Mouse (Mus musculus): ENCODE data around the gene Cox17.

DNA sequence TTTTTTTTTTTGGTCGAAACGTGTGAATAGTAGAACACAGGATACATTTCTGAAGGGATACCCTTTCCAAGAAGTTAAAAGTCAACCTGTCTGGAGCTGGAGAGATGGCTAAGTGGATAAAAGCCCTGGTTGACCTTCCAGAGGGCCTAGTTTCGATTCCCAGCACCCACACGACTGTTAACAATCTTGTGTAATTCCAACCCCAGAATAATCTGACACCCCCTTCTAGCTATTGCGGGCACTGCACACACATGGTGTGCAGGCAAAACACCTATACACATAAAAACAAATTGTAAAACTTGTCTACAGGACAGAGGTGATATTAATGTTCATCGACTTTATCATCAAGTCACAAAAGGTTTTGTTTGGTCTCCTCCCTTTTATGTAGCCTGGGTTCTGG, 797 bp downstream of the Cox17 start:
- TF ChIP-seq CTCF (IDR thresholded peaks at IDR 0.05; ENCODE audit: control insufficient read depth, insufficient read depth, insufficient replicate concordance, low read depth, low read length) (no peak), POLR2A (IDR thresholded peaks at IDR 0.05; ENCODE audit: control insufficient read depth, low read depth, low read length) (no peak)

All from testis, adult 2 months (tissue).